Mouse (Mus musculus): ENCODE results near the gene Mier1.

- no peak for TF ChIP-seq TAL1 (IDR thresholded peaks at IDR 0.05; ENCODE audit: low read length)
- no peak for TF ChIP-seq GATA1 (IDR thresholded peaks at IDR 0.05; ENCODE audit: low read length)
Observed at GRCm38 (mm10) chr4:103070631-103071030, 43.6 kb upstream of the Mier1 start.
